Mouse (Mus musculus) spleen, postnatal 36 days (tissue): Measurements from ENCODE around the gene Trmt112.

Source experiments
- DNase-seq, 2 experiments: peaks; one replicate each; pipeline ENCODE4 v3.0.0; 2022; ENCODE audit warnings: low spot score in 2 of 2, mixed read lengths in 1 of 2

Trmt112 gene

DNA sequence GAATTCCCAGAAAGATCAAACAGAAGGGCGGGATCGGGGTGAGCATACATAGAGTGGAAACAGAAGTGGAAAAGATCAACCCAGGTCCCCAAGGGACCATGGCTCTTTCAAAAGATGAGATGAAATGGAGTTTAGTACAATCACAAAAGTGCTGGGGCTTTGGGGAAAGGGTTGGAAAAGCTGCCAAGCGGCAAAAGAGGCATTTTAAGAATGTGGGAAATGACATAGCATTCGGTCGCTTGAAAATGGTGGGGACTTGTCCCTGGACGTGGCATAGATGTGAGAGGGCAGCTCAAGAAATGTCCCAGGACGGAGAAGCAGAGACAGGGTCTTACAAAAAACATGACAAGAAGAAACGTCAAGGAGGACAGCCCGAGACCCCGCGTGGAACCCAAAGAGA is 477 bp upstream of the Trmt112 start:
- DNase-seq, result no peak

DNA sequence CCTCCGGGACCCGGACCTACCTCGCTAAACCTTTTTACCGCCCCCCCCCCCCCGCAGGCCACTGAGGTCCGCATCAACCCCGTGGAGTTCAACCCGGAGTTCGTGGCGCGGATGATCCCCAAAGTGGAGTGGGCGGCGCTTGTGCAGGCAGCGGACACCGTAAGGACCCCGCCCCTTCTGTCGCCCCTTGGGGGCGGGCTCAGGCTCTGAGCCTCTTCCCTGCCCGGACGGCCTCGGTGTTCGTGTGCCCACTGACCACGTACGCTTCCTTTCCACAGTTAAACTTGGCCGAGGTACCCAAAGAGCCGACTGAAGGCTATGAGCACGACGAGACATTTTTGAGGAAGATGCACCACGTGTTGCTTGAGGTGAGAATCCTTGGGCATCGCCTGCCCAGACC is 808 bp downstream of the Trmt112 start:
- DNase-seq, result peak; percentile 60 to 63

GRCm38 (mm10) chr19:6911101-6912074 is 1.9 kb downstream of the Trmt112 start:
- DNase-seq, result no peak

DNA sequence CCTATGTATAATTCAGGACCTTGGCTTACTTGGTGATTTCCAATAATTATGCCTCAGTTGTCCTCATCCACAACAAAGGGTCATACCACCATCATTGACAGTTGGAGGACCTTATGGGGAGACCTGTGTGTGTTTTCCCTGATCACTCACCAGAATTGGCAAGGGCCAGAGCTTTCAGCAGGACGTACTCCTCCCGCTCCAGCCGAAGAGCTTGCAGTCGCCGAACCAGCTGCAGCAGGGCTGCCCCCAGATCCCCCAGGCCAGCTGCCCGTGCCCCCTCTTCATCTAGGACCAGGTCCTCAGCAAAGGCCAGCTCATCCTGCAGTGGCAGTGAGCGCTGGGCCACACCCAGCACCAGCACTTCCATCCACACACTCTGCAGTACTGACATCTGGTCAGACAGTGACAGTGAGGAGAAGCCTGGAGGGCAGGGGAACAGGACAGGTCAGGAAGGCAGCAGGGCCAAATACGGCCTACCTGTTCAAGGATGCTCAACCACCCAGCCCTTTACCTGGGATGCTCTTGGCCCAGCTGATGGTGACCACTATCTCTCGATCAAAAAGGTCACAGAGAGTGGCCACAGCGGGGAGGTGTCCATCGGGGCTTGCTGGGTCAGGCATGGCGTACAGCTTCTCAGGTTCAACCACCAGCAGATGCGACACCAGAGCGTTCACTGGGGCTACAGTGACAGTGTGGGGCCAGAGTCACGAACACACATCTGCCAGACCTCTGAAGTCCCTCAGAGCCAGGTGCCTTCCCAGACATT is 2.9 kb downstream of the Trmt112 start:
- DNase-seq, result no peak

- no peak for DNase-seq
Measured at GRCm38 (mm10) chr19:6913036-6913435, 3.5 kb downstream of the Trmt112 start.

GRCm38 (mm10) chr19:6913991-6914390 is 4.5 kb downstream of the Trmt112 start:
- no peak for DNase-seq

DNA sequence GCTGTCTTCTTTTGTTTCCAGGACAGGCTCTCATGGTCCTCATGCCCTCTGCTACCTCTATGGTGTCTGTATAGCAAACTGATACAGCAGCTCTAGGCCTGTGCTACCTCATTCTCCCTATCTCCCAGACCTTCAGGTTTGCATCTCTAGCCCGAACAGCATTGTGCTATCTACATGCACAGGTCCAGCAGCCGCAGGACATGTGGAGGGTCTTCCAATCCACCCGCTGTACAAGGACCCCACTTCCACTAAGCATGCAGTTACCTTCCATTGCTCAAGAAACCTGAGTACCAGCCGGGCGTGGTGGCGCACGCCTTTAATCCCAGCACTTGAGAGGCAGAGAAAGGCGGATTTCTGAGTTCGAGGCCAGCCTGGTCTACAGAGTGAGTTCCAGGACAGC is 5.0 kb downstream of the Trmt112 start:
- no peak for DNase-seq

- no peak for DNase-seq
Measured at GRCm38 (mm10) chr19:6915276-6915675, 5.8 kb downstream of the Trmt112 start.

- DNase-seq, result no peak
Measured at GRCm38 (mm10) chr19:6916496-6916895, 7.0 kb downstream of the Trmt112 start.

GRCm38 (mm10) chr19:6918321-6918720 is 8.8 kb downstream of the Trmt112 start:
- no peak for DNase-seq

DNA sequence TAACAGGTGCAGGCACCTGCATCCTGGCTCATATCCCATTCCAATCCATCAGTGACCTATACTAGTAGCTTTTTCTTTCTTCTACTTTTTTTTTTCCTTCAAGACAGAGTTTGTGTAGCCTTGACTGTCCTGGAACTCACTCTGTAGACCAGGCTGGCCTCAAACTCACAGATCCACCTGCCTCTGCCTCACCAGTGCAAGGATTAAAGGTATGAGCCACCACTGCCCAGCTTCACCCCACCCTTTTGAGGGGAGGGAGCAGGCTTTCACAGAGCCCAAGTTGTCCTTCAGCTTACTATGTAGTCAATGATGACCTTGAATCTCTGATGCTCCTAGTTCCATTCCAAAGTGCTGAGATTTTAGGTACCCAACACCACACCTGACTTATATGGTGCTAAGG is 9.9 kb downstream of the Trmt112 start:
- DNase-seq, result no peak

DNA sequence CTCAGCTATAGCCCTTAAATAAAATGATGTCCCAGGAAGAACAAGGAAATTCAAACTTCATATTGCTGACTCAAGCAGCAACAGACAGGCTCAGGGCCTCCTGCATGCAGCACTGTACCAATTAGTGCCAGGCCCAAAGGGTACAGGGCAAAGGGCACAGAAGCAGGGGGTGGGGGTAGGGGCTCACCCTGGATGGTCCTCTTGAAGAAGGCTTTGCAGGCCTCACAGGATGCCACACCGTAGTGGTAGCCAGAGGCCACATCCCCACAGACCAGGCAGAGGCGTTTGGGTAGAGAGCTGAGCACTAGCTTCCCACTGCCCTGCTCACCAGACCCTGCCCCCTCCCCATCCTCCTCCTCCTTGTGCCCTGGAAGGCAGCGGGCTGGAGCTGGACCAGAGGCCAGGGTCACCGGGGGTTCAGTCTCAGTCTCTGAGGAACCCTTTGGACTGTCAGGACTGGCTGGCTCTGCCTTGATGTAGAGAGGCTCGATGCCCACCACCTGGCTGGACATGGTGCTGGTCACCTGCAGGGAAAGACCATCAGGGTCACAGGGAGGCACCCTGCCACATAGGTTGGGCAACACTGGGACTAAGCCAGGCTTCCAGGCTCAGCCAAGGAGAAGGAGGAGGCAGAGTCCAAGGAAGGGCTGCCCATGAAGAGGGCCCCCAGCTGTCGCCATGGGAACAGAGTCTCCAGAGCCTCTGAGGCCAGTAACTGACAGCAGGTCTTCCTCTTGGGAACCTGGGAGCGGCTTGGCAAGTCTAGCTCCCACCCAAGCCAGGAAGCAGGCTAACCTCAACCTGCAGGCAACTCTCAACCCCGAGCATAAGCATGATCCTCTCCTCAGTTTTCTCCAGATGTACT is 10.6 kb downstream of the Trmt112 start:
- DNase-seq, result no peak

GRCm38 (mm10) chr19:6920741-6921636 is 11.5 kb downstream of the Trmt112 start:
- DNase-seq, result peak; percentile 68 to 76

DNA sequence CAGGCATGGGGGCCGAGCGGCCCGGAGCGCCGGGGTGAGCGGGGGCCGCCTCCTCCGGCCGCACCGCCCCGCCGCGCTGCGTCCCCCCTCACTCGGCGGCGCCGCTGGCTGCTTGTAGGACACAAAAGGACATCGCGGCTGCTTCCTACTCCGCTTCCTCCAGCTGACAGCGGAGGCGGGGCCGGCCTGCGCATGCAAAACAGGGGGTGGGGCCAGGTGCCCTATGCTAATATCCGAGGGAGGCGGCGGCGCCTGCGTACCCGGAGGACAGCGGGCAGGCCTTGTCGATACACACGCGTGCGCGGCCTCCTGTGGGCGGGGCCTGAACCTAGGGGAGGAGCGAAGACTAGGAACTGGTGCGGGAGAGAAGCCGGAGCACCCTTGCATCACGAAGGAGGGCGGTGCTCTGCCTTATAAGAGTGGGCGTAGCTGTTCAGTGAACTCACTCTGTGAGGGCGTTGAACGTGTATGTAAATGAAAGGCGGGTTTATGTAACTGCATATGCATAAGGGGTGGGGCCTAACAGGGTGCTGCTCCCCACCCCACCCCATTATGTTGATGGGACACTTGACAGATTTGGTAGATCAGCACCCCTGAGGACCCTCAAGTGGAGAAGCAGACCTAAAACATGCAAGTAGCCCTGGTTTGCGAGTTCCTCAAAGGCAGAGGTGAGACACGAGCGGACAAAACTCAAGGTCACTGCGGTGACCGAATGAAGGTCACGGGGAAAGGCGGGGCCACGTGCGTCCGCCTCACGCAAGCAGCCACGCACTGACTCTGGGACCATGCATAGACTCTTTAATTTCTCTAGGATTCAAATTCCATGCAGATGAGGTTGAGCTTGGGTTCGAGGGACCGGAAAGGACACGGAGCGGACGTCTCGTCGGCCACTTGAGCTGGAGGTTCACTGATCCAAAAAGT is 12.4 kb downstream of the Trmt112 start, which contains the start of gene Esrra:
Esrra (minus strand) TSS at position 167 of the 921 bp plus-strand sequence.
- peak; percentile 100 for DNase-seq

DNA sequence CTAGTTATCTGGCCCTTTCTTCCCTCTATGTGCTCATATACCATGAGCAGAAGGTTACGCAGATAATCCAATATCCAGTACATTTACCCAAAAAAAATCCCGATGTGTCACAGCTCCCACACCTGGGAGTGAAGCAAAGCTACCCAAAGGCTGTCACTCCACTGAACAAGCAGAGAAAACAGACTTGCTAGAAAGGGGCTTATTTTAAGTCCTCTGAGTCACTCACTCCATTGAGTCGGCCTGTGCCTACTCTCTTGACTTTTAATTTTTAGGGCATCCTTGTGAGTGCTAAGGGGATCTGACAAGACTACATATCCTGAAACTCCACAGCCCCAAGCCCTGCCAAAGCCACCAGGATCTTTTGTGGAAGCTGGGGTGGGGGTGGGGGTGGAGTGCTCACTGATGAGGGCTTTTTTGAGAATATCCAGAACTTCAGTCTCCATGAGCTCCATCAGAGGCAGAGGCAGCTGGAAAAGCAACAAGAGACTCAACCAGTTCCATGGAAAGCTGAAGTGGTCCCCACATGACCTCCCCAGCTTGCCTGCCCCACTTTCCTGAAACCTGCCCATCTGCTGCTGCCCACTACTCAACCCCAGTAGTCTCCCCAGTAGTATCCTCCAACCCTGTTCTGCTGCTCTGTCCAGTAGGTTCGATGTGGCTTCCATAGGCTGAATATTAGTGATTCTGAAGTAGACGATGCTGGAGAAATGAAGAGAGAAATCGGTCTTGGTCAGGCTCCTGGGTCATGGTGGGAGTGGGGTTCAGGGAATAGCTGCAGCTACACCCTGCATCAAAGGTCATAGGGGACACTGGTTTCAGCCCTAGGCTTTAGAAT is 13.6 kb downstream of the Trmt112 start:
- DNase-seq, result no peak

DNA sequence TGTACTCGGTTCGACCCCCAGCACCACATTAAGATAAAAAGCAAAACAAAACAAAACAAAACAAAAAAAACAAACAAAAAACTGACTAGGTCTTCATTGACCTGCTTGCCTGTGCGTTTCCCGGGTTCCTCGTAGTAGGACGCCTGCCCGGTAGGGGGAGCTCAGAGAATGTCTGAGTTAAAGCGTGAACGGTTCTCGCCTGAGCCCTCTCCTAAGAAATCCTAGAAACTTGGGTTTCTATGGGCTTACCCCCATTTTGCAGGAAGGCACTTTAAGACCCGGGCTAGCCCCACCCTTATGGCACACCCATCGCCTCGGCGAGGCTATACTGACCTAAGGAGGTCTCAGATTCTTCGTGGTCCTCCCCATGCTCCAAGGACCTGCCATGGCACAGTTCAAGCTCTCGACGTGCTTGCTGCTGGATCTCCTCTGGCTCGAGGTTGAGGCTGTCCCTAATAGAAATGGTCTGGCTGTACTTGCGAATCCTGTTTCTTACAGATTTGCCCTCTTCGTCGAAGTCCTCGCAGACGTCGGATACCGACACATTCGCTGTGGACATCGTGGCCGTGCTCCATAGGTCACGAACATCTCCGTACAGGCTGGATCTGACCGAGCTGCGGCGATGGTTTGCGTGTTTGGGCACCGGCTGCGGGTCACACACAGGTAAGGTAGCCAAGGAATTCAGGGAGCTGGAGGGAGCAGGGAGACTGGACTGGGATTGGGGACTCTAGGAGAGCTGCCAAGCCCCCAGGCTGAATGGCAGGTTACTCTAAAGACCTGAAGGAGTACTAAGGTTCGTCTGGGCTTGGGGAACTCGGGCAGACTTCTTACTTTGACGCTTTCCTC is 15.2 kb downstream of the Trmt112 start:
- peak; percentile 68 to 79 for DNase-seq

DNA sequence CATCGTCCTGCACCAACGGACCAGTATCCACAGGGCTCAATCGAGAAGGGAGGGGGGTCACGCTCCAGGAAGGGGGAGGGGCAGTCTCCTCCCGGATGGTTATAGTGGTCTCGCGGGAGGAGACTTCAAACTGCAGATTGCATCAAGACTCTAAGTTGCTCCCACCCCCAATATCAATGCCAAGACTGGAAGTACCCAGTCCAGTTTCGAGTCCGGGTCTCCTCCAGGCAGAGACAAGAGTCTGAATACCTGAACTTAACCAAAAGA is 15.7 kb downstream of the Trmt112 start, which contains the start of gene Catsperz:
Catsperz (minus strand) TSS at position 74 of the 267 bp plus-strand sequence.
- DNase-seq, result no peak
